Mouse (Mus musculus) bone marrow, adult 2 months (tissue): Measurements from ENCODE around the gene Creb3. TPM values are rescaled to one million over a fixed set of nuclear protein-coding genes. Genes with fewer than 3 reads are reported as not detected.

ENCODE experiments used
- H3K27ac ChIP-seq: fragments of 200-500 bp; 2 replicates; pipeline ENCODE4 v1.5.1; 2012; ENCODE audit warnings: low read depth, mild to moderate bottlenecking, control low read depth, inconsistent platforms, low read length; ENCODE audit not compliant: control insufficient read depth, poor library complexity, insufficient read depth
- H3K4me1 ChIP-seq: fragments of 200-500 bp; 2 replicates; pipeline ENCODE4 v1.6.1; 2011; ENCODE audit warnings: low read length; ENCODE audit not compliant: control insufficient read depth, insufficient read depth
- H3K4me3 ChIP-seq: fragments of 200-500 bp; replicated peaks from 2 replicates; pipeline ENCODE3; 2011; ENCODE audit warnings: mild to moderate bottlenecking, low read depth, low read length, control low read depth; ENCODE audit not compliant: control insufficient read depth
- CTCF ChIP-seq: fragments of 200-500 bp; IDR thresholded peaks from 2 replicates; pipeline ENCODE4 v1.5.1; 2011; ENCODE audit warnings: low read length, control low read depth; ENCODE audit not compliant: control insufficient read depth, insufficient read depth
- POLR2A ChIP-seq: fragments of 200-500 bp; IDR thresholded peaks from 2 replicates; pipeline ENCODE4 v1.6.1; 2011; ENCODE audit warnings: low read depth, mild to moderate bottlenecking, control low read depth, low read length, borderline replicate concordance; ENCODE audit not compliant: control insufficient read depth
- WGBS: fragments of 180-500 bp; shearing (Covaris S2); methylation state at CpG from one replicate; pipeline ENCODE4 v1.1.7; 2018; 5-methylcytosine and 5-hydroxymethylcytosine counted together
- polyA plus RNA-seq: library from polyadenylated mRNA; stranded (reverse); fragments of >200 nt; gene quantifications from 2 replicates; pipeline ENCODE4 v1.2.4, GENCODE M21; 2011; ENCODE audit warnings: low replicate concordance; ENCODE audit not compliant: missing spikeins, insufficient read depth, insufficient read length

The Creb3 gene
- polyA plus RNA-seq, 1 experiment: 20.9 TPM

DNA sequence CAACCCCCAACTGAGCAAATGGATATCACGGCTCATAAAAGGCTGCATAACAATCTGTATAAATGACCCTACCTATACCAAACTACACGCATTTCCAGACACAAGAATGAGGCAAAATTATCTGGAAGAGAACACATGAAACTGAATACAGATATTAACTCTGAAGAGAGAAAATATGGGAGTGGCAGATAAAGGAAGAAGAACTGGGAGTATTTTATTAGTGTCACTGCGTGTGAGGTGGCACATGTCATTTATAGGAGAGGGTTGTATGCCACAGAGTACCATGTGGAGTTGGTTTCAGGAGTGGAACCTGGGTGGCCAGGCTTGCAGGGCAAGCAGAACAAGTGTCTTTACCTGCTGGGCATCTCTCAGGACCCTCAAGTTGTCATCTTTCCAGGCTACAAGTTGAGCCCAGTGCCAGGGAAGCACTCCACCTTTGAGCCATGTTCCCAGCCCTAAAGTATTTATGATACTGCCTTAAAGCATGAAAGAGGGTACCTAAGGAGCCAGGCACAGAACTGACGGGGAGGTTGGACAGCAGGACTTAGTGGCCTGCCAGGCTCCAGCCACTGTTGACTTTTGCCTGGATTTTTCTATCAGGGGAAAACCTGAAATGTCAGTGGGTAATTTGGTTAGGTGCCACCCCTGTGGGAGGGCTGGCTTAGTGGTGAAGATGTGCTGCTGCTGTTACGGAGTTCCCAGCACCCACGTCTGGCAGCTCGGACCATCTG, 36.7 kb downstream of the Creb3 start:
- H3K27ac ChIP-seq: peak overlapping the region; percentile 88
- no peak overlapping the region for H3K4me3 ChIP-seq
- WGBS: 64% methylated on average over 7 of the region's 7 CpGs
- H3K4me1 ChIP-seq: peaks cover 2% of the 10 kb centered on the region; the same call in 1 of the 2 replicates
- TF ChIP-seq CTCF: no peak
- 0 out of 2 replicates have a peak, but pooled peaks have one; percentile 14 for TF ChIP-seq POLR2A

- H3K4me3 ChIP-seq: no peak overlapping the region
- peaks cover 7% of the 10 kb centered on the region; the same call in 1 of the 2 replicates for H3K4me1 ChIP-seq
- 68% methylated on average over 9 of the region's 9 CpGs for WGBS
These were observed 38.2 kb downstream of the Creb3 start for GRCm38 (mm10) chr4:43600195-43600934.

GRCm38 (mm10) chr4:43604099-43604498, 42.0 kb downstream of the Creb3 start:
- Histone ChIP-seq H3K4me1 (peaks cover 7% of the 10 kb centered on the region; the same call in 1 of the 2 replicates), H3K27ac (no peak overlapping the region), H3K4me3 (no peak overlapping the region)
- WGBS: 62% methylated on average over 3 of the region's 3 CpGs
- no peak for TF ChIP-seq CTCF
- no peak for TF ChIP-seq POLR2A

More at GRCm38 (mm10) chr4:43600195-43600934, 38.2 kb downstream of the Creb3 start:
- TF ChIP-seq POLR2A: no peak
- TF ChIP-seq CTCF: no peak
- peak overlapping the region; percentile 46; the same call in 1 of the 2 replicates for H3K27ac ChIP-seq

GRCm38 (mm10) chr4:43604751-43605685, 42.9 kb downstream of the Creb3 start:
- H3K4me3 ChIP-seq: peak overlapping the region; percentile 3
- H3K4me1 ChIP-seq: peaks cover 7% of the 10 kb centered on the region; the same call in 1 of the 2 replicates
- no peak for TF ChIP-seq POLR2A
- TF ChIP-seq CTCF: no peak
- H3K27ac ChIP-seq: peak overlapping the region; percentile 75
- 34% methylated on average over 9 of the region's 9 CpGs for WGBS

GRCm38 (mm10) chr4:43612534-43612933, 50.4 kb downstream of the Creb3 start:
- TF ChIP-seq POLR2A: no peak
- TF ChIP-seq CTCF: no peak
- Histone ChIP-seq H3K27ac (peak overlapping the region; percentile 77), H3K4me1 (no peaks in the 10 kb centered on the region; the same call in 1 of the 2 replicates), H3K4me3 (peak overlapping the region; percentile 37)
- 20% methylated on average over 10 of the region's 10 CpGs for WGBS

DNA sequence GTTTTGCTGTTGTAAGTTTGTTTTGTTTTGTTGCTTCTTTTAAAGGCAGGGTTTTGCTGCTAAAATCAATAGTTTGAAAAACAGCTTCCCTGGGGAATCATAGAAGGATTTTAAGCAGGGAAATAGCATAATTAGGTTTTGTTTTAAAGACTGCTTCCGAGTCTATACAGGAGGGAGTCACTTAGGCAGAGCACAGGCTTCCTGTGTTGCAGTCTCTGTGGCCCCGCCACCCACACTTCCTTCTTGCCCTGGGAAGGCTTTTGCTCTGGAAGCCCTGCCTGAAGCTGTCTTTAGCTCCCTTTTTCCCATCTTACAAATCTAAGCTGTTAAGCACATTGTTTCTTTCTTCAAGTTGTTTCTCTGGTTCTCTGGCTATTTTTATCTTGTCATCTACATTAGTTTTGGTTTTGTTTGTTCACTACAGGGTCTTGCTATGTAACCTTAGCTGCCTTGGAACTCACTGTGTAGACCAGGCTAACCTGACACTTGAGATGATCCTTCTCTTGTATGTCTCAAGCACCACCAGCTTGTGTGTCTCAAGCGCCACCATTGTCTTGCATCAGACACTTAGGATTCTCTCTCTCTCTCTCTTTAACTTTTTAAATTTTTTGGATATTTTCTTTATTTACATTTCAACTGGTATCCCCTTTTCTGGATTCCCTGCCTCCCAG, 51.1 kb downstream of the Creb3 start:
- no peak overlapping the region for H3K4me3 ChIP-seq
- TF ChIP-seq POLR2A (no peak), CTCF (no peak)
- H3K27ac ChIP-seq: 0 out of 2 replicates have a peak overlapping the region, but pooled peaks have one; percentile 14
- 27% methylated on average over 3 of the region's 3 CpGs for WGBS
- no peaks in the 10 kb centered on the region; the same call in 1 of the 2 replicates for H3K4me1 ChIP-seq

Other genes starting within 250 kb of the Creb3 start
- gene Rusc2, start 180.4 kb upstream of the Creb3 start, polyA plus RNA-seq: 3.4 and 14.7 TPM in 2 replicates
- gene Fam166b, start 133.2 kb upstream of the Creb3 start, polyA plus RNA-seq: not detected in 2 replicates
- gene Tesk1, start 120.4 kb upstream of the Creb3 start, polyA plus RNA-seq: 2.7 and 6.0 TPM in 2 replicates
- 186 and 275 TPM in 2 replicates for gene Cd72, start 107.7 kb upstream of the Creb3 start, polyA plus RNA-seq
- 1.1 TPM in 1 of 2 replicates, not detected in the other for gene Sit1, start 78.6 kb upstream of the Creb3 start, polyA plus RNA-seq
- 37.7 and 76.5 TPM in 2 replicates for gene Ccdc107, start 69.4 kb upstream of the Creb3 start, polyA plus RNA-seq
- gene Arhgef39, start 62.6 kb upstream of the Creb3 start, polyA plus RNA-seq: 88.6 and 105 TPM in 2 replicates
- gene Car9, start 55.4 kb upstream of the Creb3 start, polyA plus RNA-seq: 1.5 TPM in 1 of 2 replicates, not detected in the other
- 60.9 and 83.6 TPM in 2 replicates for gene Tpm2, start 38.6 kb upstream of the Creb3 start, polyA plus RNA-seq
- 394 and 621 TPM in 2 replicates for gene Tln1, start 359 bp downstream of the Creb3 start, polyA plus RNA-seq
- 20.1 and 43.5 TPM in 2 replicates for gene Rgp1, start 16.4 kb downstream of the Creb3 start, polyA plus RNA-seq
- gene Gba2, start 16.5 kb downstream of the Creb3 start, polyA plus RNA-seq: 16.5 and 29.8 TPM in 2 replicates
- gene Msmp, start 22.2 kb downstream of the Creb3 start, polyA plus RNA-seq: not detected in 2 replicates
- 2.0 and 3.7 TPM in 2 replicates for gene Npr2, start 69.6 kb downstream of the Creb3 start, polyA plus RNA-seq
- gene Spag8, start 91.3 kb downstream of the Creb3 start, polyA plus RNA-seq: 3.0 TPM in 1 of 2 replicates, not detected in the other
- 40.6 and 53.3 TPM in 2 replicates for gene Hint2, start 94.1 kb downstream of the Creb3 start, polyA plus RNA-seq
- gene Tmem8b, start 106.6 kb downstream of the Creb3 start, polyA plus RNA-seq: 1.7 and 1.8 TPM in 2 replicates
- not detected in 2 replicates for gene Fam221b, start 106.8 kb downstream of the Creb3 start, polyA plus RNA-seq
- gene Olfr70, start 138.5 kb downstream of the Creb3 start, polyA plus RNA-seq: not detected in 2 replicates
- gene Olfr71, start 147.9 kb downstream of the Creb3 start, polyA plus RNA-seq: not detected in 2 replicates
- gene Hrct1, start 164.9 kb downstream of the Creb3 start, polyA plus RNA-seq: 3.1 and 6.3 TPM in 2 replicates
- gene Spaar, start 167.7 kb downstream of the Creb3 start, polyA plus RNA-seq: 0.63 and 0.80 TPM in 2 replicates
- not detected in 2 replicates for gene Olfr159, start 208.7 kb downstream of the Creb3 start, polyA plus RNA-seq